Mouse (Mus musculus) ES-CJ7 (cell line): ENCODE measurements at regions not wholly inside any gene's neighbourhood (a gene's known extent, or its start where the extent isn't known, plus 50 kb on each side); places are given as distances from the start of the nearest gene placed in this dataset.

Experiments used
- DNase-seq: peaks from one replicate; pipeline ENCODE4 v3.0.0; 2011; ENCODE audit warnings: low read depth, low spot score

GRCm38 (mm10) chr4:80442711-80443110 is 391.2 kb upstream of the Tyrp1 start:
- DNase-seq: no peak

GRCm38 (mm10) chr4:80463615-80464014 is 370.3 kb upstream of the Tyrp1 start:
- peak; percentile 60 for DNase-seq

- no peak for DNase-seq
Observed at GRCm38 (mm10) chr4:80475736-80476478, 358.0 kb upstream of the Tyrp1 start.

- DNase-seq: no peak
Observed at GRCm38 (mm10) chr4:80515087-80515486, 318.8 kb upstream of the Tyrp1 start.

GRCm38 (mm10) chr4:80517476-80518285 is 316.2 kb upstream of the Tyrp1 start:
- peak; percentile 45 for DNase-seq

GRCm38 (mm10) chr4:80518589-80518988 is 315.3 kb upstream of the Tyrp1 start:
- no peak for DNase-seq

- DNase-seq: no peak
Observed at GRCm38 (mm10) chr4:80539854-80540253, 294.1 kb upstream of the Tyrp1 start.

- DNase-seq: no peak
Observed at GRCm38 (mm10) chr4:80545086-80545485, 288.8 kb upstream of the Tyrp1 start.

GRCm38 (mm10) chr4:80589438-80589837 is 244.5 kb upstream of the Tyrp1 start:
- no peak for DNase-seq

- no peak for DNase-seq
Observed at GRCm38 (mm10) chr4:80628271-80628670, 205.7 kb upstream of the Tyrp1 start.

- DNase-seq: no peak
Observed at GRCm38 (mm10) chr4:80629251-80629650, 204.7 kb upstream of the Tyrp1 start.

GRCm38 (mm10) chr4:80630260-80630659 is 203.7 kb upstream of the Tyrp1 start:
- DNase-seq: no peak

GRCm38 (mm10) chr4:80631041-80631440 is 202.9 kb upstream of the Tyrp1 start:
- no peak for DNase-seq

GRCm38 (mm10) chr4:80631441-80631840 is 202.5 kb upstream of the Tyrp1 start:
- no peak for DNase-seq

- DNase-seq: no peak
Observed at GRCm38 (mm10) chr4:80638381-80638780, 195.5 kb upstream of the Tyrp1 start.
